Mouse (Mus musculus) activated CD4-positive, CD25-positive, alpha-beta regulatory T cell, adult 9 weeks (primary cell): ENCODE measurements around the gene Aqp2. TPM values are rescaled to one million over a fixed set of nuclear protein-coding genes. Genes with fewer than 3 reads are reported as not detected.

Experiments used
- polyA plus RNA-seq: library from polyadenylated mRNA; unstranded; fragments of 100-300 nt; shearing (Covaris generic); gene quantifications from one replicate; pipeline ENCODE4 v1.2.1, GENCODE M21; 2017

The Aqp2 gene
- polyA plus RNA-seq = not detected

GRCm38 (mm10) chr15:99578802-99579485 is at the start of gene Aqp2:
Gene Aqp2 (plus strand): TSS chr15:99579055.

GRCm38 (mm10) chr15:99590429-99591084 is 11.7 kb downstream of the Aqp2 start, which contains the start of gene Aqp5:
Gene Aqp5 (plus strand): TSS chr15:99590782.

GRCm38 (mm10) chr15:99600986-99601822 is 22.3 kb downstream of the Aqp2 start, which contains the start of gene Aqp6:
Gene Aqp6 (plus strand): TSS chr15:99601400.

Other genes with a start within 250 kb of the Aqp2 start
- 28.2 TPM for gene Fmnl3, start 208.6 kb upstream of the Aqp2 start, polyA plus RNA-seq
- 197 TPM for gene Tmbim6, start 186.2 kb upstream of the Aqp2 start, polyA plus RNA-seq
- gene Nckap5l, start 121.3 kb upstream of the Aqp2 start, polyA plus RNA-seq = 17.4 TPM
- gene Bcdin3d, start 104.3 kb upstream of the Aqp2 start, polyA plus RNA-seq = 26.9 TPM
- gene Faim2, start 50.9 kb upstream of the Aqp2 start, polyA plus RNA-seq = not detected
- gene Aqp5, start 11.7 kb downstream of the Aqp2 start, polyA plus RNA-seq = not detected
- not detected for gene Aqp6, start 22.3 kb downstream of the Aqp2 start, polyA plus RNA-seq
- 32.0 TPM for gene Racgap1, start 72.6 kb downstream of the Aqp2 start, polyA plus RNA-seq
- gene Asic1, start 91.3 kb downstream of the Aqp2 start, polyA plus RNA-seq = 0.40 TPM
- gene Smarcd1, start 123.1 kb downstream of the Aqp2 start, polyA plus RNA-seq = 12.3 TPM
- not detected for gene Gm17349, start 126.4 kb downstream of the Aqp2 start, polyA plus RNA-seq
- gene Gpd1, start 138.5 kb downstream of the Aqp2 start, polyA plus RNA-seq = not detected
- 176 TPM for gene Cox14, start 146.6 kb downstream of the Aqp2 start, polyA plus RNA-seq
- 81.5 TPM for gene Cers5, start 193.8 kb downstream of the Aqp2 start, polyA plus RNA-seq